Mouse (Mus musculus) R1 (cell line): ENCODE measurements at regions not wholly inside any gene's neighbourhood (a gene's known extent, or its start where the extent isn't known, plus 50 kb on each side); places are given as distances from the start of the nearest gene placed in this dataset.
A peak's percentile ranks its signal among the peaks of the same experiment; 100 is the strongest.
"Not testable (repeated sequence)": the region's sequence is repeated elsewhere in the genome, so short reads cannot be mapped to it uniquely, and the experiment has no call there.

Experiments
- DNase-seq: peaks from one replicate; pipeline ENCODE4 v3.0.0-alpha.2; 2018; ENCODE audit warnings: low read depth, low spot score

DNA sequence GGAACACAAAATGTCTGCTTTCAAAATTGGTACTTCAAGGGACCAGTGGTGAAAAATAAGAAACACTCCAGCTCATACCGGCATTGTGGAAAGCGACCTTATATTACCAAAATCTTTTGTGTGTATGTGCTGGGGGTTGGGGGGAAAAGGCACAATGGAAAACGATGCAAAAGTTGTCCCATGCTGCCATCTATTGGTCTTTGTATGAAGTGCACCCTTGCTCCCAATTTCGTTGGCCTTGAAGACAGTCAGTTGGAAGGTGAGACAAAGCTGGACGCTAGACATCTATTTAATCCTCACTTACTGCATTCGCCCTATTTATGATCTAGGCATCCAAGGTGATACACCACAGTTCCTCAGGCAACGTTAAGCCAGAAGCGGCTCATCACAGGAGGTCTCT lies 186.6 kb downstream of the BC048507 start:
- DNase-seq = not testable (repeated sequence)

- DNase-seq = not testable (repeated sequence)
These were observed 230.2 kb downstream of the BC048507 start for GRCm38 (mm10) chr13:68093311-68093710.

DNA sequence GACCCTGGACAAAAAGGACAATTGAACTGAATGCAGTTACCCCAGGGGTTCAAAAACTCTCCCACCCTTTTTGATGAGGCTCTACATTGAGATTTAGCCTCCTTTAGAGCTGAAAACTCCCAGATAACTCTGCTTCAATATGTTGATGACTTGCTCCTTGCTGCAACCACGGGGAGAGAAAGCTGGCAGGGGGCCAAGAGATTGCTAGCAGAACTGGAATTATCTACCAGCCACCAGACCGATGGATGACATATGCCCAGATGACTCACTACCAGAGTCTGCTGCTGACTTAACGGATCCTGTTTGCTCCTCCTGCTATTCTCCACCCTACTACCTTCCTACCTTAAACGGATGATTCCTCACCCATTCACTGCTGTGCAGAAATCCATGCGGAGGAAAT lies 253.7 kb downstream of the BC048507 start:
- DNase-seq = peak; percentile 44
